ENCODE assay signal across 16 mouse cellular contexts in the genomic region with DNA sequence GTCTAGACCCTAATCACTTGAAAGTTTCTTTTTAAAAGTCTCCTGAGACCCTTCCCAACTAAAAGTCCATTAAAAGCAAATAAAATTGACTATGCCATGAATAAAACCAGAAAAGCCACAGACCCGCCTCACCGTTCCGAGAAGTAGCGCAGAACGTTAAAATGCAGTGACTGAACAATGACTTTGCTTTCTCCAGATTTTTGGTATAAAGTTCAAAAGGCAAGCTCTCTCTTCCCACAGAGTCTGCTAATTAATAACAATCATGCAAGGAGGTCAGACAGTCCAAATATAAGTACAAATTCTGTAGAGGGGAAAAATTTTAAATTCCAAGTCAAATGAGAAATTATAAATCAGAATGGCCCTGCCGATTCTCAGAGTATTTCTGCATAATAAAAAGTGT.
"Had no signal": no experiment of that assay in that cellular context is flagged by ENCODE, and none has a peak within 500 bp of the region (broad histone marks: within the 10 kb centered on the region; RNA-seq: fewer than 3 reads in every experiment).

No protein-coding gene starts in this region.

- H3K27ac ChIP-seq: neural tube, embryonic 15.5 days; stomach, embryonic 15.5 days; stomach, postnatal 0 days had no signal

- DNase-seq: retina, postnatal 1 day; right cerebral cortex, adult 18-20 months; right cerebral cortex, postnatal 14 days; right cerebral cortex, postnatal 25 days; right cerebral cortex, postnatal 4 days; spleen, adult 18-20 months; thymus, adult 18-20 months; thymus, adult 2 months; thymus, postnatal 14 days; thymus, postnatal 25 days; thymus, postnatal 36 days; thymus, postnatal 4 days had no signal

- H3K36me3 ChIP-seq: neural tube, embryonic 13.5 days; neural tube, embryonic 15.5 days; stomach, embryonic 15.5 days had no signal

- H3K27me3 ChIP-seq: neural tube, embryonic 13.5 days; neural tube, embryonic 15.5 days; stomach, embryonic 15.5 days had no signal

- H3K4me3 ChIP-seq: neural tube, embryonic 13.5 days; neural tube, embryonic 15.5 days; stomach, embryonic 15.5 days had no signal

- H3K4me1 ChIP-seq: stomach, embryonic 15.5 days had no signal
